Comparison of ENCODE assay signal across 2 mouse cellular contexts in genomic region chr13:100582144-100582543, GRCm38 (mm10).
TF ChIP-seq lines count a peak whose summit lies in the region.

No protein-coding gene starts in this region.

TF ChIP-seq in MEL, 35 proteins besides CTCF, POLR2A, EP300 and RAD21 (continued from another document):
- no peak for TF ChIP-seq USF1 (IDR thresholded peaks at IDR 0.05; ENCODE audit: low read depth, low read length)
TF ChIP-seq in MEL: peak in this region for 1.

TF ChIP-seq in myocyte, 11 proteins besides CTCF, POLR2A, EP300 and RAD21 (continued from another document):
- TF ChIP-seq TCF12 (IDR thresholded peaks at IDR 0.05; ENCODE audit: insufficient read depth, poor library complexity, severe bottlenecking): no peak
- TF ChIP-seq POLR2AphosphoS2 (IDR thresholded peaks at IDR 0.05; ENCODE audit: insufficient read length, low read depth): no peak
- no peak for TF ChIP-seq MYOG (IDR thresholded peaks at IDR 0.05; ENCODE audit: control insufficient read depth in 1 of 3, insufficient read depth in 1 of 3, insufficient read length in 2 of 3, low read depth in 2 of 3)
- TF ChIP-seq SRF (IDR thresholded peaks at IDR 0.05; ENCODE audit: control insufficient read depth, insufficient read length, low read depth): no peak
- no peak for TF ChIP-seq MAX (IDR thresholded peaks at IDR 0.05; ENCODE audit: low read depth)
- TF ChIP-seq CEBPB (IDR thresholded peaks at IDR 0.05; ENCODE audit: insufficient read depth, poor library complexity, severe bottlenecking): no peak
